Mouse (Mus musculus): ENCODE data around the gene Trim45. TPM values are rescaled to one million over a fixed set of nuclear protein-coding genes. Genes with fewer than 3 reads are reported as not detected.

Gene Trim45
- polyA plus RNA-seq (2012; rRNA removed) (11.6 and 12.8 TPM in 2 replicates), polyA plus RNA-seq (2014; fragmentation: Nextera tagmentation; extraction: Ambion mirVana) (4.3 and 5.5 TPM in 2 replicates)

DNA sequence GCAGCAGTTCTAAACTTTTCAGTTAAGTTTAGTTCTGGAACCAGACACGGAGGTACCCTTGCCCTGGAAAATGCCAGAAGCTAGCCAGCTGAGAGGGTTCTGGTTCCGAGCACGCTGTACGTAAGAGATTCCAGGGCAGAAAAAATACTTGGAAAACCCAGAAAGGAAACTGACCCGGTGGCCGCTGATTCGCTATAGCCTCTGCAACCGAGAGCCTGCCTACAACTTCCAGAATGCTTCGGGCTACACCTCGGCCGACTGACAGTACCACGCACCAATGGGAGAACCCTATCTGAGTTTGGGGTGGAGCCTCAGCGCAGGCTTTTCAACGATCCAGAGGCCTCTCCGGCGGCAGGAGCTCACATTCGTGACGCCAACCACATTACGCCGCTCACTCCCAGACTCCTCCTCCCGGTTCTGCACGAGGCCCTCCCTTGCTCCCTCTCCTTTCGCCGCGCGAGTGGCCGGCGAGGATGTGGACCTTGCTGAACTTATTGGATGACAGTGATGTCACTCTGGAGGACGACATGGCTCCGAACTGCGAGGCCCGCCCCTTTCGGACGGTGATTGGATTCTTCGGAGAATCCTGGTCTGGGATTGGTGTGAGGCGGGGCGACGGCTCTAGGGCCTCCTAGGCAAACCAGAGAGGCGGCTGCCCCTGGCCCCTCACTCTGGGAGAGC, at the start of gene Trim45:
Gene Trim45, plus strand, starts transcription at position 378 of the 681 bp plus-strand sequence.
- H3K27me3 ChIP-seq (ENCODE audit: control insufficient read depth, insufficient read depth, low read length) = no peaks in the 10 kb centered on the region
- peak within 1 kb of the TSS; percentile 70 for H3K27ac ChIP-seq (replicated peaks; ENCODE audit: low read depth, low read length)
- peak within 1 kb of the TSS; percentile 79 for H3K9ac ChIP-seq (ENCODE audit: low read depth, low read length, severe bottlenecking)
- peak; percentile 72; the same call in 1 of the 2 replicates for TF ChIP-seq POLR2A (IDR thresholded peaks at IDR 0.05; ENCODE audit: borderline replicate concordance, extremely low read depth, insufficient read depth, insufficient read length)
- H3K4me1 ChIP-seq (ENCODE audit: control insufficient read depth, insufficient read depth, low read length) = peaks cover 19% of the 10 kb centered on the region
- H3K4me2 ChIP-seq (replicated peaks; ENCODE audit: low read depth, low read length, severe bottlenecking) = peak within 1 kb of the TSS; percentile 75
- H3K36me3 ChIP-seq (ENCODE audit: control insufficient read depth, insufficient read depth, low read length) = no peaks in the 10 kb centered on the region
- DNase-seq (ENCODE audit: low spot score) (peak; percentile 99), ATAC-seq (ENCODE audit: low FRiP score, low read depth) (peak; percentile 97)
- WGBS = 1% methylated on average over 39 of the region's 39 CpGs
- no peaks in the 10 kb centered on the region for H3K9me3 ChIP-seq (ENCODE audit: control insufficient read depth, low read length)
- peak within 1 kb of the TSS; percentile 58 for H3K4me3 ChIP-seq (replicated peaks; ENCODE audit: low read length)

- no peak for TF ChIP-seq POLR2A (IDR thresholded peaks at IDR 0.05; ENCODE audit: borderline replicate concordance, extremely low read depth, insufficient read depth, insufficient read length)
- H3K4me2 ChIP-seq (replicated peaks; ENCODE audit: low read depth, low read length, severe bottlenecking) = no peak overlapping the region
- H3K4me1 ChIP-seq (ENCODE audit: control insufficient read depth, insufficient read depth, low read length) = no peaks in the 10 kb centered on the region
- 77% methylated on average over 4 of the region's 4 CpGs for WGBS
- no peak overlapping the region for H3K9ac ChIP-seq (ENCODE audit: low read depth, low read length, severe bottlenecking)
- DNase-seq (ENCODE audit: low spot score) = no peak
- no peaks in the 10 kb centered on the region for H3K27me3 ChIP-seq (ENCODE audit: control insufficient read depth, insufficient read depth, low read length)
- H3K36me3 ChIP-seq (ENCODE audit: control insufficient read depth, insufficient read depth, low read length) = no peaks in the 10 kb centered on the region
- no peak overlapping the region for H3K4me3 ChIP-seq (replicated peaks; ENCODE audit: low read length)
- no peak overlapping the region for H3K27ac ChIP-seq (replicated peaks; ENCODE audit: low read depth, low read length)
- H3K9me3 ChIP-seq (ENCODE audit: control insufficient read depth, low read length) = no peaks in the 10 kb centered on the region
- no peak for ATAC-seq (ENCODE audit: low FRiP score, low read depth)
Observed at GRCm38 (mm10) chr3:100877057-100877456, 44.9 kb upstream of the Trim45 start.

GRCm38 (mm10) chr3:100881403-100881802, 40.6 kb upstream of the Trim45 start:
- WGBS = 50% methylated on average over 6 of the region's 6 CpGs
- Histone ChIP-seq H3K36me3 (ENCODE audit: control insufficient read depth, insufficient read depth, low read length) (no peaks in the 10 kb centered on the region), H3K27ac (replicated peaks; ENCODE audit: low read depth, low read length) (no peak overlapping the region), H3K4me1 (ENCODE audit: control insufficient read depth, insufficient read depth, low read length) (no peaks in the 10 kb centered on the region), H3K9ac (ENCODE audit: low read depth, low read length, severe bottlenecking) (no peak overlapping the region), H3K4me3 (replicated peaks; ENCODE audit: low read length) (no peak overlapping the region), H3K4me2 (replicated peaks; ENCODE audit: low read depth, low read length, severe bottlenecking) (no peak overlapping the region), H3K27me3 (ENCODE audit: control insufficient read depth, insufficient read depth, low read length) (no peaks in the 10 kb centered on the region), H3K9me3 (ENCODE audit: control insufficient read depth, low read length) (no peaks in the 10 kb centered on the region)
- ATAC-seq (ENCODE audit: low FRiP score, low read depth) (no peak), DNase-seq (ENCODE audit: low spot score) (no peak)
- TF ChIP-seq POLR2A (IDR thresholded peaks at IDR 0.05; ENCODE audit: borderline replicate concordance, extremely low read depth, insufficient read depth, insufficient read length) = no peak

DNA sequence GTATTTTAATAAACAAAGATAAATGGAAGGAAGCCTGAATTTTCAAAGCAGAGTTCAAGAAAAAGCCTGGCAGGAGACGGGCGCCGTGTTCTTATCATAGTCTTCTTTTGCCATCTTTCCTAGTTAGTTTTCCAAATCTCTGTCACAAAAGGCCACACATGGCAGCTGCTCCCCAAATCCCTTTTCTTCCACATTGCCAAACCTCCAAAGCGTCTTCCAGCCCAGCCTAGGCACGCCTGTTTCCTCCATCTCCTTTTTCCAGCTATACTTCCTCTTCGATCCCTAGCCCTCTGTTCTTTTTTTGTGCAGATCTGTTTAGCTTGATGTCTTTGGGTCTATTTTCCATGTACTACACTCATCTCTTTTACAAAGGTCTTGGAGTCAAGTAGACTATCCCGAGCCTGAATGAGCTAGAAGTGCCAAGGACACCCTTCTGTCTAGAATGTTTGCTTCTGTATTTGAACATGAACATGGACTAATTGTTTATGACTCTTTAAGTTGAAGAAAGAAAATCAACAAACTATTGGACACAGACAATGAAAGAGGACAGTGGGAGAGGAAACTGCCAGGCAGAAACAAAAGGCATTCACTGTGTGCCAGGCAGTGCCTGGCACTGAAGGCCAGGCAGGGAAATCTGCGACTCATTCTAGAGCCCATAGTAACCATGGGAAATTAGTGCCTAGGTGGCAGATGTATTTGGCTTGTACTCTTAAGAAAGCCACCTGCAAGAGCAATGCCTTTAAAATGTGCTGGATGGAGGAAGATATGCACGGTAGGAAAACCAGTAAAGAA, 40.0 kb upstream of the Trim45 start:
- H3K4me3 ChIP-seq (replicated peaks; ENCODE audit: low read length) = no peak overlapping the region
- H3K4me2 ChIP-seq (replicated peaks; ENCODE audit: low read depth, low read length, severe bottlenecking) = no peak overlapping the region
- H3K27me3 ChIP-seq (ENCODE audit: control insufficient read depth, insufficient read depth, low read length) = no peaks in the 10 kb centered on the region
- H3K4me1 ChIP-seq (ENCODE audit: control insufficient read depth, insufficient read depth, low read length) = no peaks in the 10 kb centered on the region
- H3K9ac ChIP-seq (ENCODE audit: low read depth, low read length, severe bottlenecking) = no peak overlapping the region
- H3K9me3 ChIP-seq (ENCODE audit: control insufficient read depth, low read length) = no peaks in the 10 kb centered on the region
- no peaks in the 10 kb centered on the region for H3K36me3 ChIP-seq (ENCODE audit: control insufficient read depth, insufficient read depth, low read length)
- ATAC-seq (ENCODE audit: low FRiP score, low read depth) = no peak
- no peak overlapping the region for H3K27ac ChIP-seq (replicated peaks; ENCODE audit: low read depth, low read length)
- TF ChIP-seq POLR2A (IDR thresholded peaks at IDR 0.05; ENCODE audit: borderline replicate concordance, extremely low read depth, insufficient read depth, insufficient read length) = no peak
- 91% methylated on average over 9 of the region's 9 CpGs for WGBS
- no peak for DNase-seq (ENCODE audit: low spot score)

DNA sequence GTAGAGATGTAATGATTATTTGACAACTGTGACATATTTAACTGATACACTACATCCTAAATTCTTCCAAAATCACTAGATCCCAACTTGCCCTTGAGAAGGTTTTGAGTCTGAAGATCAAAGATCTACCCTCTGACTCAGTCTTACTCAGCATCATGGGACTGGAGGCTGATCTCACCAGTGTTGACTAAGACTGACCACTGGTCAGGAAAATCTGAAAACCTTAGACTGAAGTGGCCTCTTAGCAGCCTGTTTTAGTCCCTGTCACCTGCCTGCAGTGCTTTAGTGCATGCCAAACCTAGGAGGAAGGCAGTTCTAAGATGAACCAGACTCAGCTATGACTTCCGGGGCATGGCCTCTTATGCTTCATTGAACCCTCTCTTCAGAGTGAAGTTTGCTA, 32.8 kb upstream of the Trim45 start:
- no peak overlapping the region for H3K9ac ChIP-seq (ENCODE audit: low read depth, low read length, severe bottlenecking)
- ATAC-seq (ENCODE audit: low FRiP score, low read depth) = no peak
- H3K9me3 ChIP-seq (ENCODE audit: control insufficient read depth, low read length) = no peaks in the 10 kb centered on the region
- no peaks in the 10 kb centered on the region for H3K36me3 ChIP-seq (ENCODE audit: control insufficient read depth, insufficient read depth, low read length)
- no peak overlapping the region for H3K27ac ChIP-seq (replicated peaks; ENCODE audit: low read depth, low read length)
- H3K4me3 ChIP-seq (replicated peaks; ENCODE audit: low read length) = no peak overlapping the region
- TF ChIP-seq POLR2A (IDR thresholded peaks at IDR 0.05; ENCODE audit: borderline replicate concordance, extremely low read depth, insufficient read depth, insufficient read length) = no peak
- H3K27me3 ChIP-seq (ENCODE audit: control insufficient read depth, insufficient read depth, low read length) = no peaks in the 10 kb centered on the region
- no peak for DNase-seq (ENCODE audit: low spot score)
- no peaks in the 10 kb centered on the region for H3K4me1 ChIP-seq (ENCODE audit: control insufficient read depth, insufficient read depth, low read length)
- H3K4me2 ChIP-seq (replicated peaks; ENCODE audit: low read depth, low read length, severe bottlenecking) = no peak overlapping the region
- WGBS = 95% methylated on average over 1 of the region's 1 CpGs

Measured in limb, embryonic 14.5 days (tissue).